Mouse (Mus musculus) embryo, embryonic 10 days (tissue): ENCODE data around the gene Ankef1.

ENCODE experiments used
- DNase-seq: peaks from one replicate; pipeline ENCODE4 v3.0.0-alpha.2; 2015; ENCODE audit warnings: low spot score

Gene Ankef1

GRCm38 (mm10) chr2:136600651-136601170, 99.0 kb downstream of the Ankef1 start:
- no peak for DNase-seq

GRCm38 (mm10) chr2:136601206-136601605, 99.5 kb downstream of the Ankef1 start:
- DNase-seq: no peak
